Mouse (Mus musculus) adrenal gland, adult 18-20 months (tissue): ENCODE data around the gene Taf6. TPM values are rescaled to one million over a fixed set of nuclear protein-coding genes. Genes with fewer than 3 reads are reported as not detected.
A peak's percentile ranks its signal among the peaks of the same experiment; 100 is the strongest.

Experiments
- DNase-seq, 2 experiments: peaks; one replicate each; pipeline ENCODE4 v3.0.0; 2021 to 2022; ENCODE audit warnings: low spot score in 2 of 2
- microRNA-seq, 2 experiments: library from miRNA; unstranded; fragments of <30 nt; microRNA quantifications; one replicate each; pipeline ENCODE4 v1.2.0; 2021; ENCODE audit warnings: borderline number of aligned reads in 2 of 2
- total RNA-seq, 2 experiments: library from RNA; stranded (reverse); gene quantifications; 1 replicate in 1 of 2; 2 replicates in 1 of 2; pipeline ENCODE4 v1.2.3; 2021

Taf6 gene
- total RNA-seq, 2 experiments from 2014 or later: 40.6 to 41.6 TPM

GRCm38 (mm10) chr5:138171695-138172491 is 15.4 kb downstream of the Taf6 start, which contains the start of the genes Ap4m1 and Mcm7:
Ap4m1 (plus strand) TSS chr5:138172002.
Mcm7 (minus strand) TSS chr5:138172422.
- peak; percentile 92 to 94 for DNase-seq

- peak; percentile 93 for DNase-seq
Measured at GRCm38 (mm10) chr5:138170936-138171561, 16.2 kb downstream of the Taf6 start.

- DNase-seq: no peak
Measured at GRCm38 (mm10) chr5:138165594-138165993, 21.7 kb downstream of the Taf6 start.

GRCm38 (mm10) chr5:138163610-138164009 is 23.6 kb downstream of the Taf6 start:
- DNase-seq: no peak

- no peak for DNase-seq
Measured at GRCm38 (mm10) chr5:138163046-138163445, 24.2 kb downstream of the Taf6 start.

GRCm38 (mm10) chr5:138160842-138161665 is 26.2 kb downstream of the Taf6 start, which contains the start of gene Cops6:
Cops6 (plus strand) TSS chr5:138161071.
- DNase-seq: peak; percentile 97

- no peak for DNase-seq
Measured at GRCm38 (mm10) chr5:138160224-138160762, 27.0 kb downstream of the Taf6 start.

- DNase-seq: peak; percentile 69 to 75
Measured at GRCm38 (mm10) chr5:138155443-138155976, 31.7 kb downstream of the Taf6 start, which contains the start of gene Zfp113. Zfp113 (minus strand) TSS chr5:138155744.

GRCm38 (mm10) chr5:138154390-138154789 is 32.9 kb downstream of the Taf6 start:
- DNase-seq: no peak

GRCm38 (mm10) chr5:138138585-138138984 is 48.7 kb downstream of the Taf6 start:
- DNase-seq: no peak

GRCm38 (mm10) chr5:138137935-138138549 is 49.2 kb downstream of the Taf6 start:
- no peak for DNase-seq

- no peak for DNase-seq
Measured at GRCm38 (mm10) chr5:138137257-138137656, 50.0 kb downstream of the Taf6 start.

GRCm38 (mm10) chr5:138132425-138133064 is 54.7 kb downstream of the Taf6 start:
- no peak for DNase-seq

Small RNA genes lying within 50 kb of the gene (microRNA-seq; reads per million reads assigned to microRNA genes)
- gene Mir106b (786 to 1,011 reads per million in 2 experiments), gene Mir25 (264 to 315 reads per million in 2 experiments), gene Mir93 (2,480 to 3,438 reads per million in 2 experiments)

Other genes starting within 250 kb of the Taf6 start
- under 1 TPM in 1 of 2 experiments, not detected in 1; 0.19 TPM for gene Gjc3, start 224.4 kb downstream of the Taf6 start, total RNA-seq
- gene Azgp1, start 205.9 kb downstream of the Taf6 start, total RNA-seq: 1 to 10 TPM in 1 of 2 experiments, not detected in 1; 1.3 TPM
- not detected for gene Smok3a, start 166.2 kb downstream of the Taf6 start, total RNA-seq
- not detected for gene Smok3b, start 166.0 kb downstream of the Taf6 start, total RNA-seq
- not detected for gene Smok3c, start 134.3 kb downstream of the Taf6 start, total RNA-seq
- 10 to 100 TPM; 30.9 to 37.9 TPM for gene Zkscan1, start 102.4 kb downstream of the Taf6 start, total RNA-seq
- 10 to 100 TPM; 13.4 to 15.3 TPM for gene Zscan21, start 70.5 kb downstream of the Taf6 start, total RNA-seq
- 10 to 100 TPM; 10.1 to 10.9 TPM for gene Zfp113, start 31.7 kb downstream of the Taf6 start, total RNA-seq
- gene Cops6, start 26.4 kb downstream of the Taf6 start, total RNA-seq: 100 to 1,000 TPM; 130 to 145 TPM
- 10 to 100 TPM; 15.9 to 18.5 TPM for gene Ap4m1, start 15.4 kb downstream of the Taf6 start, total RNA-seq
- gene Mcm7, start 15.0 kb downstream of the Taf6 start, total RNA-seq: 10 to 100 TPM; 17.3 to 28.1 TPM
- 10 to 100 TPM; 21.6 to 25.3 TPM for gene Cnpy4, start within 50 bp of the Taf6 start, total RNA-seq
- gene Mblac1, start 6.9 kb upstream of the Taf6 start, total RNA-seq: 1 to 10 TPM; 6.4 to 9.0 TPM
- gene Nxpe5, start 38.4 kb upstream of the Taf6 start, total RNA-seq: under 1 TPM in 1 of 2 experiments, not detected in 1; 0.48 TPM
- 10 to 100 TPM; 80.1 to 80.3 TPM for gene Lamtor4, start 68.0 kb upstream of the Taf6 start, total RNA-seq
- gene BC037034, start 76.6 kb upstream of the Taf6 start, total RNA-seq: 10 to 100 TPM; 27.7 to 30.1 TPM
- under 1 TPM in 1 of 2 experiments, not detected in 1; 0.58 TPM for gene Gal3st4, start 85.4 kb upstream of the Taf6 start, total RNA-seq
- not detected for gene Gm43720, start 92.5 kb upstream of the Taf6 start, total RNA-seq
- under 1 TPM; 0.51 to 0.89 TPM for gene Gpc2, start 92.6 kb upstream of the Taf6 start, total RNA-seq
- gene Stag3, start 92.8 kb upstream of the Taf6 start, total RNA-seq: under 1 TPM in 1 of 2 experiments, not detected in 1; 0.13 TPM
- gene Pvrig, start 154.5 kb upstream of the Taf6 start, total RNA-seq: under 1 TPM in 1 of 2 experiments, not detected in 1; 0.64 TPM